Mouse (Mus musculus): ENCODE measurements at regions not wholly inside any gene's neighbourhood (a gene's known extent, or its start where the extent isn't known, plus 50 kb on each side); places are given as distances from the start of the nearest gene placed in this dataset.

DNA sequence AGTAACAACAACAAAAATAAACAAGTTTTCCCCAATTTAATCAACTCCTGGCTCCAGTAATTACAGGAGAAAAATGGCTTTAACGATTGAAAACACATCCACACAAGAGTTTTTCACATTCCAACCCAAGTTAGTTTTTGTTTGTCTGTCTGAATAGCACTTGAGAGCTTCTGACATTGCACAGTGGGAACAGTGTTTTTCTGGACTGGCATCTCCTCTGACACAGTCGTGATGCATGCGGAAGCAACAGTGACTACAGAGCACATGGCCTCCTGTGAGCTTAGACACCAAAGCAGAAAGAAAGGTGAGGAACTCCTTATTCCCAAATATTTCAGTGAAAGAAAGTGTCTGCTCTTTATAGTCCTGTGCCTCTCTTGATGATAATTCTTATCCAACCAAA is 191.7 kb upstream of the Spaca1 start:
- TF ChIP-seq EP300 (IDR thresholded peaks at IDR 0.05; ENCODE audit: low read depth), result no peak
- no peak for TF ChIP-seq CTCF (IDR thresholded peaks at IDR 0.05; ENCODE audit: low read depth)
